Mouse (Mus musculus): ENCODE results near the gene Atat1. TPM values are rescaled to one million over a fixed set of nuclear protein-coding genes. Genes with fewer than 3 reads are reported as not detected.

The Atat1 gene
- polyA plus RNA-seq, 1 experiment from 2014 or later = 50.8 TPM

DNA sequence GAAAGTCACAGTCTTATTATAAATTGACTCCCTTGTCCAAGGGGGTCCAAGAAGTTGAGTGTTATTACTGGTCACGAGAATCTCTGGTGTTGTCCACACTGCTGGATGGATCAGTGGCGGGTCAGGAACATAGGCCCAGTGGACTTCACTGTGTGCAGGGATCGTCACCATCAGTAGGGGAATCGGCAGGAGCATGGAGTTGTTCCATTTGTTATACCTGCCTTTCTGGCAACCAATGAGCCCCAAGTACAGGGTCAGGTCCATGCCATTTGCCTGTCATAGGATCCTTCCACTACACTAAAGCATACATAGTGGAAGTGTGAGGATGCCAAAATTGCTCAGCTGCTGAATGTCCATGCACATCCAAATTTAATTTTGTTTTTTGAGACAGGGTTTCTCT, 22.7 kb upstream of the Atat1 start:
- H3K27me3 ChIP-seq (ENCODE audit: control insufficient read depth, insufficient read depth, low read length) = no peaks in the 10 kb centered on the region
- no peaks in the 10 kb centered on the region for H3K9me3 ChIP-seq (replicated peaks; ENCODE audit: control insufficient read depth, low read length)
- peaks cover 22% of the 10 kb centered on the region for H3K36me3 ChIP-seq (ENCODE audit: control insufficient read depth, insufficient read depth, low read length)
- H3K4me1 ChIP-seq (ENCODE audit: control insufficient read depth, insufficient read depth, low read length) = no peaks in the 10 kb centered on the region
- ATAC-seq (ENCODE audit: insufficient read depth, low FRiP score) = no peak
- no peak overlapping the region for H3K9ac ChIP-seq (ENCODE audit: low read length)
- H3K4me2 ChIP-seq (ENCODE audit: low read depth, low read length) = no peak overlapping the region
- H3K4me3 ChIP-seq (replicated peaks; ENCODE audit: low read length) = no peak overlapping the region
- 94% methylated on average over 4 of the region's 4 CpGs for WGBS
- H3K27ac ChIP-seq (ENCODE audit: low read length) = no peak overlapping the region

DNA sequence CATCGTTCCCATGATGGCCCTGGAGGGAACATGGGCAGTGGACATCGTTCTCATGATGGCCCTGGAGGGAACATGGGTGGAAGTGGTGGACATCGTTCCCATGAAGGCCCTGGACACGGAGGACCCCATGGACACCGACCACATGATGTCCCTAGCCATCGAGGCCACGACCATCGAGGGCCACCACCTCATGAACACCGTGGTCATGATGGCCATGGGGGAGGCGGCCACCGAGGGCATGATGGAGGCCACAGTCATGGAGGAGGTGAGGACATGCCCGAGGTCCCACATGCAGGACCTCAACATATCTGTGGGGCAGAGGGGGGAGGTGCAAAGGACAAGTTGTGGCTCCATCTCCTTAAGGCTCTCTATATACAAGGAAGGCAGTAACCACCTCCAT, 20.8 kb upstream of the Atat1 start:
- Histone ChIP-seq H3K4me1 (ENCODE audit: control insufficient read depth, insufficient read depth, low read length) (no peaks in the 10 kb centered on the region), H3K9ac (ENCODE audit: low read length) (no peak overlapping the region), H3K27ac (ENCODE audit: low read length) (no peak overlapping the region), H3K36me3 (ENCODE audit: control insufficient read depth, insufficient read depth, low read length) (peaks cover 32% of the 10 kb centered on the region), H3K4me2 (ENCODE audit: low read depth, low read length) (no peak overlapping the region), H3K9me3 (replicated peaks; ENCODE audit: control insufficient read depth, low read length) (no peaks in the 10 kb centered on the region), H3K4me3 (replicated peaks; ENCODE audit: low read length) (no peak overlapping the region), H3K27me3 (ENCODE audit: control insufficient read depth, insufficient read depth, low read length) (no peaks in the 10 kb centered on the region)
- 95% methylated on average over 12 of the region's 12 CpGs for WGBS
- ATAC-seq (ENCODE audit: insufficient read depth, low FRiP score) = no peak

DNA sequence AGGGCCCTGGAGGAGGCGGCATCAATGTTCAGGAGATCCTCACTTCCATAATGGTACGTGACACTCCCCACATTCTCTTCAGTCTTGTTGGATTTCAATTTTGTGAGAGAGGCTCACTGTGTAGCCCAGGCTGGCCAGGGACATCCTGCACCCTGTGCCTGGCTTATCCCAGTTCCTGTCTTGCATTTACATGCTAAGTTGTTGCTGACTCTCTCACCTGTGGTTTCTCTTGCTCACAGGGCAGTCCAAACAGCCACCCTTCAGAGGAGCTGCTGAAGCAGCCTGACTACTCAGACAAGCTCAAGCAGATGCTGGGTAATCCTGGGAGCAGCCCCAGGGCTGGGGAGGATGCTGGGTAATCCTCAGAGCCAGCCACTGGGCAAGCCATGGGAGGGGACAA, 19.7 kb upstream of the Atat1 start:
- no peaks in the 10 kb centered on the region for H3K4me1 ChIP-seq (ENCODE audit: control insufficient read depth, insufficient read depth, low read length)

DNA sequence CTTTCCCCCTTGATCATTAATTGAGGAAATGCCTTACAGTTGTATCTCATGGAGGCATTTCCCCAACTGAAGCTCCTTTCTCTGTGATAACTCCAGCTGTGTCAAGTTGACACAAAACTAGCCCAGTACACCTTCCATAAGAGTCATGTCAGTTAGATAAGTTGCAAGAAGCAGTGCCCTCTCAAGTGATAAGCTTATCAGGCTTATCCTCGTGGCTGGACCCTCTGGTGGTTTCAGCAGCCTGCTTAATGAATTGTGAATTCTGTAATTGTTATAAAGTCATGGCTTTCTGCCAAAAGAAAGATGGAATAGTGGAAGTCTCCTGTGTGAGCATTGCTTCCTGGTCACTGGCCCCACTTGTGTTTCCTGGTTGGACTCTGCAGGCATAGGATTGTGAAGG, 17.6 kb upstream of the Atat1 start:
- Histone ChIP-seq H3K27me3 (ENCODE audit: control insufficient read depth, insufficient read depth, low read length) (no peaks in the 10 kb centered on the region), H3K9ac (ENCODE audit: low read length) (no peak overlapping the region), H3K4me1 (ENCODE audit: control insufficient read depth, insufficient read depth, low read length) (no peaks in the 10 kb centered on the region), H3K27ac (ENCODE audit: low read length) (no peak overlapping the region), H3K9me3 (replicated peaks; ENCODE audit: control insufficient read depth, low read length) (no peaks in the 10 kb centered on the region), H3K4me3 (replicated peaks; ENCODE audit: low read length) (no peak overlapping the region), H3K36me3 (ENCODE audit: control insufficient read depth, insufficient read depth, low read length) (peaks cover 48% of the 10 kb centered on the region), H3K4me2 (ENCODE audit: low read depth, low read length) (no peak overlapping the region)
- ATAC-seq (ENCODE audit: insufficient read depth, low FRiP score) = no peak
- WGBS = 38% methylated on average over 1 of the region's 1 CpGs

More for the DNA sequence above, 19.7 kb upstream of the Atat1 start:
- Histone ChIP-seq H3K36me3 (ENCODE audit: control insufficient read depth, insufficient read depth, low read length) (peaks cover 38% of the 10 kb centered on the region), H3K27ac (ENCODE audit: low read length) (no peak overlapping the region), H3K9me3 (replicated peaks; ENCODE audit: control insufficient read depth, low read length) (no peaks in the 10 kb centered on the region), H3K4me2 (ENCODE audit: low read depth, low read length) (no peak overlapping the region), H3K27me3 (ENCODE audit: control insufficient read depth, insufficient read depth, low read length) (no peaks in the 10 kb centered on the region), H3K9ac (ENCODE audit: low read length) (no peak overlapping the region), H3K4me3 (replicated peaks; ENCODE audit: low read length) (no peak overlapping the region)
- 94% methylated on average over 2 of the region's 2 CpGs for WGBS
- ATAC-seq (ENCODE audit: insufficient read depth, low FRiP score) = no peak

DNA sequence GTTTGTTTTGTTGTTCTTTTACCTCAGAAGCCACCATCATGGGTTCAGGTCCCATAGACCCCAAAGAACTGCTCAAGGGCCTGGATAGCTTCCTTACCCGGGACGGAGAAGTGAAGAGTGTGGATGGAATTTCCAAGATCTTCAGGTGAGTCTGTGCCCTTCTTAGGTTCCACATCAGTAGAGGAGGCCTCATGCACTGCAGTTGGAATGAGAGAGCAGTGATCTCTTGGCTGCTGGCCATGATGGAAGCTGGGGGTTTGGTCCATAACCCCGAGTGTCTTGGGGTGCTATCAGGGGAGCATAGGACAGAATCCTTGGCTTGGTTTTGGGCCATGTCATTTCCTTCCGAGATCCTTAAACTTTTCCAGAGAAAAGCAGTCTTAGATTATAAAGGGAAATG, 13.4 kb upstream of the Atat1 start:
- Histone ChIP-seq H3K4me3 (replicated peaks; ENCODE audit: low read length) (no peak overlapping the region), H3K9ac (ENCODE audit: low read length) (no peak overlapping the region), H3K9me3 (replicated peaks; ENCODE audit: control insufficient read depth, low read length) (no peaks in the 10 kb centered on the region), H3K4me2 (ENCODE audit: low read depth, low read length) (no peak overlapping the region), H3K27ac (ENCODE audit: low read length) (no peak overlapping the region), H3K4me1 (ENCODE audit: control insufficient read depth, insufficient read depth, low read length) (peaks cover 21% of the 10 kb centered on the region), H3K27me3 (ENCODE audit: control insufficient read depth, insufficient read depth, low read length) (no peaks in the 10 kb centered on the region), H3K36me3 (ENCODE audit: control insufficient read depth, insufficient read depth, low read length) (peaks cover 31% of the 10 kb centered on the region)
- WGBS = 88% methylated on average over 4 of the region's 4 CpGs
- no peak for ATAC-seq (ENCODE audit: insufficient read depth, low FRiP score)

DNA sequence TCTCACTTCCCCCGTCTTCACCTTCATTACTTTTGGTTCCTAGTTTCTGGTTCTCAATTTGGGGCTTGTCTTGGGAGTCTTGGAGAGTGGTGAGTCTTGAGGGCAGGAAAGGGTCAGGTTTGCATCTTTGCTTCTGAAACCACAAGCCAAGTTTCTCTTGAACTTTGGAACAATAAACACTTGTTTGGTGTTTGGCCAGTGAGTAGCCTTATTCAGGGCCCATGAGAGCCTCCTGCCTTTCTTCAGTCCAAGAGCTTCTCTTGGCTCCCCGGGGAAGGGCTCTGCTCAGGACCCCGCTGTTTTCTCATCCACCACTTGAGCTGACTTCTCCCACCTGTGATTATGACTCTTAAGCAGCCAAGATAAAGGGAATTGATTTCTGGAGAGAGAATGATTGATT, 12.7 kb upstream of the Atat1 start:
- Histone ChIP-seq H3K9me3 (replicated peaks; ENCODE audit: control insufficient read depth, low read length) (no peaks in the 10 kb centered on the region), H3K36me3 (ENCODE audit: control insufficient read depth, insufficient read depth, low read length) (peaks cover 25% of the 10 kb centered on the region), H3K27me3 (ENCODE audit: control insufficient read depth, insufficient read depth, low read length) (no peaks in the 10 kb centered on the region), H3K9ac (ENCODE audit: low read length) (no peak overlapping the region), H3K4me2 (ENCODE audit: low read depth, low read length) (no peak overlapping the region), H3K4me3 (replicated peaks; ENCODE audit: low read length) (no peak overlapping the region), H3K27ac (ENCODE audit: low read length) (no peak overlapping the region), H3K4me1 (ENCODE audit: control insufficient read depth, insufficient read depth, low read length) (peaks cover 21% of the 10 kb centered on the region)
- ATAC-seq (ENCODE audit: insufficient read depth, low FRiP score) = no peak
- WGBS = 79% methylated on average over 3 of the region's 3 CpGs

DNA sequence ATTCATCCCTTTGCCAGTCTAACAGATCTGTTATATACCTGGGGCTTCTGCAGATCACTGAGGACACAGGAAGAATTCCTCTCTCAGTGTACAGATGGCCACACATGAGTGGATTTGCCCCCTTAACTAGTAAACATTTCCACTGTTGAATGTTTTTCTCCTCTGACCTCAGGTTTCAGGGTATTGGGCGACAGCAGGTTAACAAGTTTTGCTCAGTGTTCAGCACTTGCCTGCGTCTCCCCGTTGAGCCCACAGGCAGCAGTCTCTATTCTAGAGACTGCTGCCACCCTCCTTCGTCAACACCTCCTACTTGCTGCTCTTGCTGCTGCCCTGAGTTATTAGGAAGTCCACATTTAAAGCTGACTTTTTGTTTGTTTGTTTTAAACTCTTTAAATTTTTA, 11.8 kb upstream of the Atat1 start:
- Histone ChIP-seq H3K36me3 (ENCODE audit: control insufficient read depth, insufficient read depth, low read length) (peaks cover 25% of the 10 kb centered on the region), H3K9me3 (replicated peaks; ENCODE audit: control insufficient read depth, low read length) (no peaks in the 10 kb centered on the region), H3K4me3 (replicated peaks; ENCODE audit: low read length) (no peak overlapping the region), H3K4me1 (ENCODE audit: control insufficient read depth, insufficient read depth, low read length) (peaks cover 21% of the 10 kb centered on the region), H3K27ac (ENCODE audit: low read length) (no peak overlapping the region), H3K4me2 (ENCODE audit: low read depth, low read length) (no peak overlapping the region), H3K27me3 (ENCODE audit: control insufficient read depth, insufficient read depth, low read length) (no peaks in the 10 kb centered on the region), H3K9ac (ENCODE audit: low read length) (no peak overlapping the region)
- WGBS = 79% methylated on average over 4 of the region's 4 CpGs
- no peak for ATAC-seq (ENCODE audit: insufficient read depth, low FRiP score)

DNA sequence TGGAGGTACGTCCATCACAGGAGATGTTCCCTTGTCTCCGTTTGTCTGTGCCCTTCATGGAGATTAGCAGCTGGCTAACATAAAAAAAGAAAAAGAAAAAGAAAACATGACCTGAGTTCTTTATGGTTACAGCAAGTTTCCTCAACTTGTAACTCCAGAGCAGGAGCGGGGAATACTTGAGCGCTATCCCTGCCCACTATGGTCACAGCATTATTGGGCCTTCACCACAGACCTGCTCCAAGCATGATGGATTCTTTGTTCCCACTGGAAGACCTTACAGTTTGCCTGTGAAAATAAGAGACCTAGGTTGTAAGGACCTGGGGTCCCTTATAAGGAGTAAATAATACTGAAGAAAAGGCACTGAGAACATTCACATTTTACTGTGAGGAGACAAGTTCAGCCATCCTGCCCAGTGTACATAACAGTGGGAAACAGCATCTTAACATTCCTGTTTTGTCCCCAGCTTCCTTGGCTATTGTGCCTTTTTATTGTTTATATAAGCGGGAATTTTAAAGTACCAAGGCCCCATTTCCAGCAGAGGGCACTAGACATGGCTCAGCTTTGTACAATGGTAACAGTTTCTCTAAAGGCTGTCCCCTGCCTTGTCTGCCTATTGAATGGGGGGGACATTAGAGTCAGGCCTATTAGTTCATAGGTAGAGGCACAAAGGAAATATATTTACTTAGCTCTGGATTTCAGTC, 11.1 kb upstream of the Atat1 start:
- peak overlapping the region; percentile 1 for H3K27ac ChIP-seq (ENCODE audit: low read length)
- no peaks in the 10 kb centered on the region for H3K27me3 ChIP-seq (ENCODE audit: control insufficient read depth, insufficient read depth, low read length)
- no peak overlapping the region for H3K4me3 ChIP-seq (replicated peaks; ENCODE audit: low read length)
- ATAC-seq (ENCODE audit: insufficient read depth, low FRiP score) = no peak
- peaks cover 19% of the 10 kb centered on the region; the same call in 1 of the 2 replicates for H3K36me3 ChIP-seq (ENCODE audit: control insufficient read depth, insufficient read depth, low read length)
- no peaks in the 10 kb centered on the region for H3K9me3 ChIP-seq (replicated peaks; ENCODE audit: control insufficient read depth, low read length)
- H3K9ac ChIP-seq (ENCODE audit: low read length) = no peak overlapping the region
- 74% methylated on average over 5 of the region's 5 CpGs for WGBS
- peaks cover 21% of the 10 kb centered on the region for H3K4me1 ChIP-seq (ENCODE audit: control insufficient read depth, insufficient read depth, low read length)
- H3K4me2 ChIP-seq (ENCODE audit: low read depth, low read length) = no peak overlapping the region

DNA sequence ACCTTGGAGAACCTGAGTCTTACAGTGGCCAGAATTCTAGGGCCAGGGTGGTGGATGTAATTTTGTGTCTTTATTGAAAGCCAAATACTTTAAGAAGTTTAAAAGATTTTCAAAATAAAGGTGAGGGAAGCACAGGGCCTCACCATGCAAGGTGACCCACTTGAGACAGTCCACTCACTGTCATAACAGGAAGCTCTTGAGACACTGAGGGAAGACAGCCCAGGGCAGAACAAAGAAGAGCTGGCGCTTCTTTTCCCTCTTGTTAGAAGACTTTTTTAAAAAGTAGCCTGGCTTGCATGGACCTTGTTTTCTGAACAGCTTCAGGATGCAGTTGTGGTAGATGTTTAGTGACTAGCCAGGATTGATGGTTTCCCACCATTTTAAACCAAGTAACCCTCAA, 10.5 kb upstream of the Atat1 start:
- Histone ChIP-seq H3K4me1 (ENCODE audit: control insufficient read depth, insufficient read depth, low read length) (peaks cover 23% of the 10 kb centered on the region), H3K4me3 (replicated peaks; ENCODE audit: low read length) (no peak overlapping the region; the same call in 1 of the 2 replicates), H3K4me2 (ENCODE audit: low read depth, low read length) (peak overlapping the region; percentile 87; the same call in 1 of the 2 replicates), H3K27ac (ENCODE audit: low read length) (peak overlapping the region; percentile 99), H3K9ac (ENCODE audit: low read length) (no peak overlapping the region; the same call in 1 of the 2 replicates), H3K9me3 (replicated peaks; ENCODE audit: control insufficient read depth, low read length) (no peaks in the 10 kb centered on the region), H3K27me3 (ENCODE audit: control insufficient read depth, insufficient read depth, low read length) (no peaks in the 10 kb centered on the region), H3K36me3 (ENCODE audit: control insufficient read depth, insufficient read depth, low read length) (peaks cover 16% of the 10 kb centered on the region; the same call in 1 of the 2 replicates)
- no peak for ATAC-seq (ENCODE audit: insufficient read depth, low FRiP score)
- WGBS = 60% methylated on average over 1 of the region's 1 CpGs

Measured in stomach, embryonic 16.5 days (tissue).